Mouse (Mus musculus) hindbrain, embryonic 16.5 days (tissue): ENCODE measurements at regions not wholly inside any gene's neighbourhood (a gene's known extent, or its start where the extent isn't known, plus 50 kb on each side); places are given as distances from the start of the nearest gene placed in this dataset.

ENCODE experiments used
- ATAC-seq: fragments of 200-750 bp; cut with Nextera tagmentation; 2 replicates; pipeline ENCODE4 v1.8.0; 2017; ENCODE audit warnings: moderate TSS enrichment, moderate library complexity
- H3K27ac ChIP-seq: fragments of 300-500 bp; sonication (generic); 2 replicates; pipeline ENCODE4 v1.5.1; 2014; ENCODE audit warnings: low read depth, mild to moderate bottlenecking, control low read depth, low read length, moderate library complexity
- H3K27me3 ChIP-seq: fragments of 300-500 bp; sonication (generic); replicated peaks from 2 replicates; pipeline ENCODE4 v1.6.1; 2014; ENCODE audit warnings: low read length; ENCODE audit not compliant: control insufficient read depth, insufficient read depth
- H3K36me3 ChIP-seq: fragments of 300-500 bp; sonication (generic); 2 replicates; pipeline ENCODE4 v1.6.1; 2014; ENCODE audit warnings: mild to moderate bottlenecking, low read length, moderate library complexity, mixed read lengths; ENCODE audit not compliant: control insufficient read depth, insufficient read depth
- H3K4me1 ChIP-seq: fragments of 300-500 bp; sonication (generic); 2 replicates; pipeline ENCODE4 v1.6.1; 2014; ENCODE audit warnings: low read depth, low read length; ENCODE audit not compliant: control insufficient read depth, insufficient read depth
- H3K4me2 ChIP-seq: fragments of 300-500 bp; sonication (generic); 2 replicates; pipeline ENCODE4 v1.6.1; 2014; ENCODE audit warnings: mild to moderate bottlenecking, low read length, control low read depth, moderate library complexity
- H3K4me3 ChIP-seq: fragments of 300-500 bp; sonication (generic); 2 replicates; pipeline ENCODE4 v1.5.1; 2014; ENCODE audit warnings: mild to moderate bottlenecking, low read length, control low read depth, moderate library complexity
- H3K9ac ChIP-seq: fragments of 300-500 bp; sonication (generic); 2 replicates; pipeline ENCODE4 v1.6.1; 2014; ENCODE audit warnings: low read depth, mild to moderate bottlenecking, control low read depth, low read length, moderate library complexity
- H3K9me3 ChIP-seq: fragments of 300-500 bp; sonication (generic); 2 replicates; pipeline ENCODE4 v1.6.1; 2014; ENCODE audit warnings: mild to moderate bottlenecking, low read length, moderate library complexity; ENCODE audit not compliant: control insufficient read depth
- WGBS: fragments of 180-500 bp; shearing (Covaris S2); extraction: QIAGEN DNeasy Blood & Tissue Kit; methylation state at CpG from one replicate; pipeline ENCODE4 v1.1.7; 2014; 5-methylcytosine and 5-hydroxymethylcytosine counted together

DNA sequence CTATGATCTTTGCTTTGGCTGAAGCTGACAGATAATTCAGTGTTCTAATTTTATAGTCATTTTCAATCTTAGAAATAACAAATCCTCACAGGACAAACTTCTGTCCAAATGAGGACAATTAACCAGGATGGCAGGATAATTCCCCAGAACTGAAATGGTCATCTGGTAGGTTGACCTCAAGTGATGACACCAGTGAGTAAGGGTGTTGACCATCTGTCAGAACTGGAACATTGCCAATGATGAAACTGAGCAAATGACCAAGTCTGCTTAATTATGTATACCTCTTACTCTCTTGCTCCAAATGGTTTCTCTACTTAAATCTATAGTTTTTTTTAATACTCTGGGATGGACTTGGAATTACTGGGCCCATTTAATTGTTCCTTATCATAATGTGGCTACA is 1336.9 kb upstream of the Tenm3 start:
- H3K9me3 ChIP-seq = no peaks in the 10 kb centered on the region
- H3K4me3 ChIP-seq = no peak overlapping the region
- no peaks in the 10 kb centered on the region for H3K4me1 ChIP-seq
- no peak overlapping the region for H3K27ac ChIP-seq
- H3K27me3 ChIP-seq = no peaks in the 10 kb centered on the region
- H3K4me2 ChIP-seq = no peak overlapping the region
- H3K36me3 ChIP-seq = no peaks in the 10 kb centered on the region
- no peak overlapping the region for H3K9ac ChIP-seq
- no peak for ATAC-seq

GRCm38 (mm10) chr8:50164773-50165454 is 1321.2 kb upstream of the Tenm3 start:
- H3K9me3 ChIP-seq = no peaks in the 10 kb centered on the region
- no peaks in the 10 kb centered on the region for H3K36me3 ChIP-seq
- no peaks in the 10 kb centered on the region for H3K4me1 ChIP-seq
- no peak overlapping the region for H3K27ac ChIP-seq
- 54% methylated on average over 2 of the region's 2 CpGs for whole genome bisulfite sequencing
- H3K27me3 ChIP-seq = no peaks in the 10 kb centered on the region
- H3K9ac ChIP-seq = no peak overlapping the region
- no peak overlapping the region for H3K4me3 ChIP-seq
- no peak for ATAC-seq
- H3K4me2 ChIP-seq = no peak overlapping the region

DNA sequence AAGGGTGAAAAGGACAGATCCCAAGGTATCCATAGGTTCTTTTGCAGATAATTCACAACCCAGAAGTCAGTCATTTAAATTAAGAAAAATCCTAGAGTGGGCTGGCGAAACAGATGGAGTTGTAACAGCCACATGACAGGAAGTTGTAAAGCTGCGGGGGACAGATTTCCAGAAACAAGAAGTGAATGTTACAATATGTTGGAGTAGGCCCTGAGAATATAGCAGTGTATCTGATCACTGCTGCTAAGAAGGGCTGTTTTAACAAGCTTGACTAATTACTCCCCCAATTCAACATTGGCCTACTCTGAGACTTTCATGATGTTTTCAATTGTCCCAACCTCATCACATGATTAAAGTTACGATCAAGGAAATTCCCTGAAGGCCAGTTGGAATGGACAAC is 1317.3 kb upstream of the Tenm3 start:
- no peak for ATAC-seq
- H3K4me1 ChIP-seq = no peaks in the 10 kb centered on the region
- H3K9me3 ChIP-seq = no peaks in the 10 kb centered on the region
- H3K9ac ChIP-seq = no peak overlapping the region
- WGBS = 77% methylated on average over 3 of the region's 3 CpGs
- no peak overlapping the region for H3K4me3 ChIP-seq
- no peaks in the 10 kb centered on the region for H3K36me3 ChIP-seq
- H3K4me2 ChIP-seq = no peak overlapping the region
- H3K27ac ChIP-seq = no peak overlapping the region
- no peaks in the 10 kb centered on the region for H3K27me3 ChIP-seq

DNA sequence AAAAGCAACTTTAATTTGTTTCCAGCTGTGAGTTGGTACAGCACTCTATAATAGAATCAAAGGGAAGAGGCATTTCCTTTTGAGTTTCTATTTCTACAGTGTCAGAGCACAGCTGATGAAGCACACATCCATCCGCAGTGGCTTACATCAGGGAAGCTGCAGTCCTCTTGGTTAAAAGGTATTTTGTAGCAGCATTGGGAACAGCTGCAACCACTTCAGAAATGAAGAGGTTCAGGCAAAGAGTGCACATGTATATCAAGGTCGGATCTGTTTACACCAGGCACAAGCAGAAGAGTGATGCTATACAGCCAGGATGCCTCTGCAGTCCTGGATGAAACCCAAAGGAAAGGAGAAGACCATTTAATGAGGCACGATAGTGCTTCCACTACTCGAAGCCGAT is 1316.6 kb upstream of the Tenm3 start:
- H3K27me3 ChIP-seq = no peaks in the 10 kb centered on the region
- H3K9ac ChIP-seq = no peak overlapping the region
- H3K4me2 ChIP-seq = 0 out of 2 replicates have a peak overlapping the region, but pooled peaks have one; percentile 7
- 56% methylated on average over 5 of the region's 5 CpGs for WGBS
- H3K36me3 ChIP-seq = no peaks in the 10 kb centered on the region
- H3K4me1 ChIP-seq = no peaks in the 10 kb centered on the region
- H3K9me3 ChIP-seq = no peaks in the 10 kb centered on the region
- peak; percentile 50; the same call in 1 of the 2 replicates for ATAC-seq
- H3K27ac ChIP-seq = no peak overlapping the region
- no peak overlapping the region for H3K4me3 ChIP-seq

GRCm38 (mm10) chr8:50139876-50140275 is 1296.1 kb upstream of the Tenm3 start:
- WGBS = 77% methylated on average over 3 of the region's 3 CpGs
- H3K27ac ChIP-seq = no peak overlapping the region
- H3K9ac ChIP-seq = no peak overlapping the region
- H3K36me3 ChIP-seq = no peaks in the 10 kb centered on the region
- H3K4me1 ChIP-seq = no peaks in the 10 kb centered on the region
- H3K4me3 ChIP-seq = no peak overlapping the region
- no peak overlapping the region for H3K4me2 ChIP-seq
- H3K27me3 ChIP-seq = no peaks in the 10 kb centered on the region
- H3K9me3 ChIP-seq = no peaks in the 10 kb centered on the region
- ATAC-seq = no peak

GRCm38 (mm10) chr8:50120041-50120440 is 1276.3 kb upstream of the Tenm3 start:
- Histone ChIP-seq H3K9ac (no peak overlapping the region), H3K4me2 (no peak overlapping the region), H3K9me3 (no peaks in the 10 kb centered on the region), H3K36me3 (no peaks in the 10 kb centered on the region), H3K27ac (no peak overlapping the region), H3K4me1 (no peaks in the 10 kb centered on the region), H3K4me3 (no peak overlapping the region), H3K27me3 (no peaks in the 10 kb centered on the region)
- no peak for ATAC-seq
- 83% methylated on average over 9 of the region's 9 CpGs for WGBS

GRCm38 (mm10) chr8:50082378-50082777 is 1238.6 kb upstream of the Tenm3 start:
- no peak overlapping the region for H3K27ac ChIP-seq
- H3K36me3 ChIP-seq = no peaks in the 10 kb centered on the region
- no peaks in the 10 kb centered on the region for H3K27me3 ChIP-seq
- H3K4me1 ChIP-seq = no peaks in the 10 kb centered on the region
- H3K4me2 ChIP-seq = peak overlapping the region; percentile 10; the same call in 1 of the 2 replicates
- H3K4me3 ChIP-seq = no peak overlapping the region
- H3K9ac ChIP-seq = no peak overlapping the region
- 60% methylated on average over 6 of the region's 6 CpGs for WGBS
- ATAC-seq = no peak
- no peaks in the 10 kb centered on the region for H3K9me3 ChIP-seq

- no peaks in the 10 kb centered on the region for H3K36me3 ChIP-seq
- H3K4me1 ChIP-seq = no peaks in the 10 kb centered on the region
- no peak overlapping the region for H3K9ac ChIP-seq
- H3K4me2 ChIP-seq = no peak overlapping the region
- WGBS = 85% methylated on average over 2 of the region's 2 CpGs
- no peak overlapping the region for H3K27ac ChIP-seq
- ATAC-seq = no peak
- no peaks in the 10 kb centered on the region for H3K27me3 ChIP-seq
- no peak overlapping the region for H3K4me3 ChIP-seq
- H3K9me3 ChIP-seq = no peaks in the 10 kb centered on the region
Observed at GRCm38 (mm10) chr8:50037096-50037495, 1193.3 kb upstream of the Tenm3 start.

- WGBS = 72% methylated on average over 6 of the region's 6 CpGs
- H3K4me3 ChIP-seq = no peak overlapping the region
Observed at GRCm38 (mm10) chr8:50027544-50027943, 1183.8 kb upstream of the Tenm3 start.

More at GRCm38 (mm10) chr8:50027544-50027943, 1183.8 kb upstream of the Tenm3 start:
- Histone ChIP-seq H3K9me3 (no peaks in the 10 kb centered on the region), H3K27me3 (no peaks in the 10 kb centered on the region), H3K4me2 (no peak overlapping the region), H3K9ac (no peak overlapping the region), H3K4me1 (no peaks in the 10 kb centered on the region), H3K27ac (no peak overlapping the region), H3K36me3 (no peaks in the 10 kb centered on the region)
- no peak for ATAC-seq
